In the genomic region with DNA sequence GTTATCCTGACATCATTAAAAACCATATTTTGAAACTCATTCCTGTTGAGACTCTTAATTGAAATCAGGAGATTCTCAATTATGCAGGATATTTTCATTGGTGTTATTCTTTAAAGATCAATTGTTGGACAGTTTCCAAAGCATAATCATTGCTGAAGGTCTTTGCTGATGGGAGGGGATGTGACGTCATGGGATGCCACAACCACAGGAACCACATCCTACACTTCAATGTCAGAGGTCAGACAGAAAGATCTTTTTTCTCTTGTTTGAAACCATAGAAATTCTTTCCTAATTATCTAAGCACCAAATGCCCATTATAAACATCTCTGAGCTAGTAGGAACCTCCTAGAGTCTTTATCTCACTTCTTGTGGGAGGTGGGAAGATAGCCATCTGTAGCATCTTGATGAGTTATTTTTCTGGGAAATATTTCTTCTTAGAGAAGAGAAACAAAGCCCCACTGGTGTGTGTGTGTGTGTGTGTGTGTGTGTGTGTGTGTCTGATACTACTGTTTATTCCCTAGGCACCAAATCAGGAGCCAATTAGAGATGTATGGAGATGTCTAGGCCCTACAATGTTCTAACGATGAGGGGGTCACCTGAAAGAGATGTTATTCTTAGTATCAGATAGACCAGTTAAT, we compare ENCODE assay signal across 39 mouse cellular contexts. TPM values are rescaled to one million over a fixed set of nuclear protein-coding genes. Genes with fewer than 3 reads are reported as not detected.
A peak's percentile ranks its signal among the peaks of the same experiment; 100 is the strongest.
DNase-seq lines count a peak whose midpoint lies in the region; ATAC-seq and TF ChIP-seq lines count a peak whose summit lies in the region.
"Had no signal": no experiment of that assay in that cellular context is flagged by ENCODE, and none has a peak within 500 bp of the region (broad histone marks: within the 10 kb centered on the region; RNA-seq: fewer than 3 reads in every experiment).

No protein-coding gene starts in this region.

- H3K36me3 ChIP-seq in kidney, adult 2 months (ENCODE audit: control insufficient read depth, insufficient read depth, low read length): no peaks in the 10 kb centered on the region
- H3K36me3 ChIP-seq: heart, embryonic 12.5 days; intestine, embryonic 15.5 days; limb, embryonic 10.5 days; limb, embryonic 15.5 days; liver, embryonic 13.5 days; midbrain, embryonic 13.5 days; neural tube, embryonic 15.5 days had no signal

- H3K27ac ChIP-seq in kidney, adult 2 months (ENCODE audit: insufficient read depth, low read depth, low read length): no peak overlapping the region
- H3K27ac ChIP-seq: hindbrain, embryonic 14.5 days; intestine, embryonic 15.5 days; limb, embryonic 10.5 days; limb, embryonic 15.5 days; liver, embryonic 13.5 days; macrophage; midbrain, embryonic 13.5 days; neural tube, embryonic 15.5 days; stomach, postnatal 0 days had no signal

- WGBS in kidney, adult 2 months: 52% methylated on average over 2 of the region's 2 CpGs

- TF ChIP-seq POLR2A in kidney, adult 2 months (IDR thresholded peaks at IDR 0.05; ENCODE audit: low read depth, low read length): no peak

- H3K27me3 ChIP-seq in kidney, adult 2 months (replicated peaks; ENCODE audit: control insufficient read depth, insufficient read depth, low read length): no peaks in the 10 kb centered on the region
- H3K27me3 ChIP-seq: heart, embryonic 12.5 days; intestine, embryonic 15.5 days; limb, embryonic 15.5 days; liver, embryonic 13.5 days; midbrain, embryonic 13.5 days; neural tube, embryonic 15.5 days had no signal

- H3K4me3 ChIP-seq in kidney, adult 2 months (ENCODE audit: insufficient read depth, low read depth, low read length): no peak overlapping the region
- H3K4me3 ChIP-seq: erythroblast, embryonic 14.5 days; heart, embryonic 12.5 days; intestine, embryonic 15.5 days; limb, embryonic 10.5 days; limb, embryonic 15.5 days; liver, embryonic 13.5 days; midbrain, embryonic 13.5 days; neural tube, embryonic 15.5 days had no signal

- ATAC-seq in CD4-positive, CD25-positive, alpha-beta regulatory T cell, adult 4 months: peak; percentile 71
- ATAC-seq: forebrain, postnatal 0 days; intestine, embryonic 15.5 days; lung, postnatal 0 days; midbrain, embryonic 13.5 days had no signal

- peak; percentile 9 for DNase-seq in thymus, postnatal 4 days
- no peak for DNase-seq in thymus, postnatal 14 days
- DNase-seq in induced T-regulatory cell, adult 2 months (ENCODE audit: low read depth): peak; percentile 69
- DNase-seq in urinary bladder, postnatal 25 days (ENCODE audit: low spot score): no peak
- no peak for DNase-seq in adrenal gland, postnatal 25 days
- DNase-seq in kidney, adult 2 months: no peak
- DNase-seq: adrenal gland, postnatal 14 days; cerebellum, adult 18-20 months; cerebellum, postnatal 14 days; forebrain, postnatal 0 days; gastrocnemius, postnatal 14 days; heart, adult 18-20 months; kidney, adult 9 months; kidney, postnatal 10 days; layer of hippocampus, adult 9-11 months; liver, embryonic 13.5 days; lung, adult 18-20 months; right cerebral cortex, postnatal 4 days; thymus, adult 2 months had no signal

- peaks cover 6% of the 10 kb centered on the region; the same call in 1 of the 2 replicates for H3K4me1 ChIP-seq in kidney, adult 2 months (ENCODE audit: control insufficient read depth, insufficient read depth, low read length)
- H3K4me1 ChIP-seq: intestine, embryonic 15.5 days; limb, embryonic 10.5 days; limb, embryonic 15.5 days; liver, embryonic 13.5 days; midbrain, embryonic 13.5 days; neural tube, embryonic 15.5 days had no signal

- no peak for TF ChIP-seq CTCF in kidney, adult 2 months (conservative IDR thresholded peaks at IDR 0.05; ENCODE audit: insufficient read depth, insufficient read length, low read depth, low read length)

RNA-seq across cellular contexts. Expression of gene Cldn18, which starts 17.2 kb away (rescaled TPM):
- not detected for polyA plus RNA-seq in CD4-positive, CD25-positive, alpha-beta regulatory T cell, adult 4 months (2017; shearing (Covaris generic))
- not detected in 2 replicates for total RNA-seq in adrenal gland, postnatal 25 days (2021)
- 0.08 and 0.11 TPM in 2 replicates for polyA plus RNA-seq in kidney, adult 2 months (2012; rRNA removed)
- total RNA-seq: adrenal gland, postnatal 14 days; forebrain, postnatal 0 days; gastrocnemius, postnatal 14 days; heart, adult 18-20 months; hematopoietic stem cell, adult 5-6 weeks; left cerebral cortex, postnatal 10 days; megakaryocyte-erythroid progenitor cell, adult 5-6 weeks had no signal
- polyA plus RNA-seq: brain, embryonic 14.5 days; cortical plate, adult 2 months; embryonic facial prominence, embryonic 14.5 days; erythroblast, embryonic 14.5 days; forebrain, embryonic 11.5 days; forebrain, postnatal 0 days; heart, embryonic 12.5 days; hindbrain, embryonic 14.5 days; limb, embryonic 10.5 days; limb, embryonic 15.5 days; liver, embryonic 13.5 days; macrophage; neural tube, embryonic 15.5 days; spleen, adult 2 months had no signal

Comparison
In these comparisons a context has a peak if more than half of its experiments do, and no peak if none do; other contexts are left out.
1. DNase-seq: peak in thymus, postnatal 4 days (single experiment) and induced T-regulatory cell, adult 2 months (single experiment); none in thymus, postnatal 14 days (single experiment), urinary bladder, postnatal 25 days (single experiment), adrenal gland, postnatal 25 days (single experiment) and kidney, adult 2 months (single experiment).